Mouse (Mus musculus) forelimb bud, embryonic 11.5 days (tissue): ENCODE data around the gene Apoo.
"Not testable (repeated sequence)": the region's sequence is repeated elsewhere in the genome, so short reads cannot be mapped to it uniquely, and the experiment has no call there.

ENCODE experiments used
- DNase-seq: peaks from one replicate; pipeline ENCODE4 v3.0.0-alpha.2; 2012; ENCODE audit warnings: low read depth, low spot score

Gene Apoo

GRCm38 (mm10) chrX:94366670-94367241, at the start of gene Apoo, which contains the start of gene Fam90a1b:
Gene Apoo, plus strand, starts transcription at chrX:94367117.
Gene Fam90a1b, minus strand, starts transcription at chrX:94366777.
- peak; percentile 97 for DNase-seq

- no peak for DNase-seq
These were observed 45.6 kb upstream of the Apoo start for GRCm38 (mm10) chrX:94321036-94321902.

DNA sequence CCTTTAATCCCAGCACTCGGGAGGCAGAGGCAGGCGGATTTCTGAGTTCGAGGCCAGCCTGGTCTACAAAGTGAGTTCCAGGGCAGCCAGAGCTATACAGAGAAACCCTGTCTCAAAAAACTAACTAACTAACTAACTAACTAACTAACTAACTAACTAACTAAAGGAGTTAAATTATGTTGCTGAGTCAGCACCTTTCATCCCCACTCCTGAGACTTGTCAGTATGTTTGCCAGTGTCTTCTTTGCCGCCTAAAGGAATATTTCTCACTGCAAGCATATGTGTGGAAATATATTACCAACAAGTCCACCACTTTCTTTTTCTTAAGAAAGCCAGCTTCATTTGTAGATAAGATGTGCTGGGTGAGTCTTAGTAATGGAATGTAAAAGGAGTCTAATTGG, 23.3 kb upstream of the Apoo start:
- DNase-seq = not testable (repeated sequence)

DNA sequence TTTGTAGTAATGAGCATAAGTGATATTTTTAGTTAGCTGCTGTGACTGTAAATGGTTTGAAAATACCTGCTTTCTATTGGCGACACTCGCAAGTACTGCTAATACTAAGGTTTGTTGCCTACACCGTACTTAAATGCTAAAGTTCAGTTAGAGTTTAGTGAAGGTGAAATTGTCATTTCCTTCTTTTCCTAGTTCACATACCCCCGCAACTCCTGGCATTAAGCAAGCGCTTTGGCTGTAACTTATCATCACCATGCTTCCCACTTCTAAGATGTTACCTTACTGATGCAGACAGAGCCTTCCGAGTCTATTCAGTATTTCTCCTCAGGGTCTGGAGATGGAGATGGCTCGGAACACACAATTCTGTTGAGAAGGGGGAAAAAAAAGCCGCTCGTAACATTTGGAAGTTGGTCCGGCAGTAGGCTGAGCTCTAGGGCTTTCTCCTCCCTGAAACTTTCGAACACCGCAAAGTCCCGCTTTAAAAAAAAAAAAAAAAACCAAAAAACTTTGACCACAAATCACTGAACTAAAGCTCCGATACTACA, 1.5 kb upstream of the Apoo start:
- peak; percentile 14 for DNase-seq

GRCm38 (mm10) chrX:94366029-94366428, 888 bp upstream of the Apoo start:
- DNase-seq = peak; percentile 4

DNA sequence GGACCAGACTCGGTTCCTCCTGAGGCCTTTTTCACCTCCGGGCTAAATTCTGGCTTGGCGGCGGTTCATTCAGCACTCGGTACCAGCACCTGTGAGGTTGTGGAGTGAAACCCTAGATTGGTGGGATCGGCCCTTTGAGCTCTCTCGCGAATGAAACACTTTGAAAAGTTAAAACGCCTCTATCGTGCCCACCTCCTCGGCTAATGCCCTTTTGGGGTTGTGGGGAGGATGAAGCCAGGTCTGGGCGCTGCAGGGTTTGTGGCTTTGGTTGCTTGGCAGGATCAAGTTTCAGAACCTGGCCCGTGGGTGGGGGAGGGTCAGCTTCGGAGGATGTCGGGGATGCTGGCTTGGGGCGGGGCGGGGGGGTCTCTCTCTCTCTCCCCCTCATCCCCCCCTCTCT, 331 bp downstream of the Apoo start:
- peak; percentile 20 for DNase-seq

GRCm38 (mm10) chrX:94378734-94379133, 11.8 kb downstream of the Apoo start:
- no peak for DNase-seq

DNA sequence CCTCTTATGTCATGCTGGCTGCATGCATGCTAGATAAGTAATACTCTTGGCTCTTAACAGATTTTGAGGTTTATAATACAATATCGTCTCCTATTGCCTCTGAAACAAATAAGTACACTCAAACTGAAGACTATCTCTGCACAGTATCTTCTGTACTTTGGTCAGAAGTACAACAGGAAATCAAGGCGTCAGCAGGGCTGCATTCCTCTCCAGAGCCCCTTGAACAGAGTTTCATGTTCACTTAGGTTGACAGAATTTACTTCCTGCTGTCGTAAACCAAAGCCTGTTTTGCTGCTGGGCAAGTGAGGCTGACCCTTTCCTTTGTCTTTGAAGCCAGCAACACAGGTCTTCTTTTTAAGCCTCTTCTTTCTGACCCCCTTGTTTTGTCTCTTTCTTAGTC, 42.1 kb downstream of the Apoo start:
- no peak for DNase-seq

- DNase-seq = no peak
These were observed 53.3 kb downstream of the Apoo start for GRCm38 (mm10) chrX:94420210-94420609.

- peak; percentile 39 for DNase-seq
These were observed 64.8 kb downstream of the Apoo start for GRCm38 (mm10) chrX:94431548-94432375.

DNA sequence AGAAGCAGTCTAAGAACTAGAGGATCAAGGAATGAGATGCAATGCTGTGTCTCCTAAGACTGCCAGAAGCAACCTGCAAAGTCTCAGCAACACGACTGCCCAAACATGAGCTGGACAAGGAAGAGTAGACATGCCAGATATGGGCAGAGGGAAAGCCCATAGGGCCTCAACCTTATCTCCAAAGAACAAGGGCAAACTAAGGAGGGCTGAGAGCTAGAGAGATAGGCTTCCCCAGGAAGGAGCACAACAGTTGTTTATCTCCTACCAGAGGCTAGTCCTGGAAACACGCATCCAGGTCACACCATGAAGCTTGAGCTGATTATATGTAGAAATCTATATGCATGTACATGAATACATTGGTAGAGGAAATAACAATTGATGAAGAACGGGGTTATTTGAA, 78.5 kb downstream of the Apoo start:
- not testable (repeated sequence) for DNase-seq

GRCm38 (mm10) chrX:94446021-94446420, 79.1 kb downstream of the Apoo start:
- DNase-seq = not testable (repeated sequence)

DNA sequence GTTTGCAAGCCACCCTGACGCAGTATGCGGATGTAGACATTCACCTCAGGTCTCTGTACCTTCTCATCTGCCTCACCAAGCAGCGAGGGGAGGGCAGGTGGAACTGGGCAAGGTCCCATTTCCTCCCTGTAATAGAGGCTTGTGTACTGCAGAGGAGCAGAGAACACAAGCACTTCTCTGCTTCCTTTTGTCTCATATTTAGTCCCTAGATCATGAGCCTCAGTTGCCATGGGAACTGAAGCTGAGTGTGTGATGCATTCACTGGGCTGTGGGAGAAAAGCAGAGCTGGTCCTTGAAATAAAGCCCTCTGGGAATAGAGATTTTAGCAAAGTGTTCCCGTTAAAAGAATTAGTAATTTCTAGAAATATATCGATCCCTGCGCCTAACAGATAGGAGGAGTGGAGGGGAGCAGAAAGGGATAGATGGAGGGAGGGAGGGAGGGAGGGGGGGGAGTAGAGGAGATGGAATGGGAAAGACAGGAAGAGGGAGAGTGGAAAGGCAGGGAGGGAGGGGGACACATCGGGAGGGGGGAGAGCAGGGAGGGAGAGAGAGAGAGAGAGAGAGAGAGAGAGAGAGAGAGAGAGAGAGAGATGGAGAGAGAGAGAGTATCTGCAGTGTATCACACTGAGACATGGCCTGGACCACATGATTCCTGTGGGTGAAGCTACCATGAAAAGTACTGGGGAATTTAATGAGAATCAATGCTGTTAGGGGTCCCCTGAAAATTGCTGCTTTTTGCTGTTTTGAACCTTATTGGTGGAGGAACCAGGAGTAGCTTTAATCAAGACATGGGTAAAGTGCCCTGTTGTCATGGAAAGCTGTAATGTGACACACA, 83.3 kb downstream of the Apoo start:
- not testable (repeated sequence) for DNase-seq

GRCm38 (mm10) chrX:94459346-94459745, 92.4 kb downstream of the Apoo start:
- no peak for DNase-seq

DNA sequence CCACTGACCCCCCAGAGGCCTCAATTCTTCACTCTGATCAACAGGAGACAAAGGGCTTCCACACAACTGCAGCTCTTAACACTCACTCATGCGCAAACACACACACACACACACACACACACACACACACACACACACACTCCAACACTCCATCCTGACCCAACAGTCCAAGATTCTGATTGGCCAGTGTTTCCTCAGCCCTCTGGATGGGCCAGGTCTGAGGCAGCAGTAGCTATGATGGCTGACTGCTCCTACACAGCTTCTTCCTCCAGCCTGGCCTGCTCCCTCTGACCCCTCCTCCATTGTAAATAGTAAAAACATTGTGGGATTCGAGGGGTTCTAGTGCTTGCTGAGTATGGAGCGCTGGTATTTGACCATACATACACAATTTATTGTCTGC, 94.6 kb downstream of the Apoo start:
- not testable (repeated sequence) for DNase-seq

GRCm38 (mm10) chrX:94462604-94463429, 95.9 kb downstream of the Apoo start:
- not testable (repeated sequence) for DNase-seq
